Mouse (Mus musculus) gastrocnemius, postnatal 10 days (tissue): Measurements from ENCODE around the gene Dusp16. TPM values are rescaled to one million over a fixed set of nuclear protein-coding genes. Genes with fewer than 3 reads are reported as not detected.

Experiments
- DNase-seq: peaks from one replicate; pipeline ENCODE4 v3.0.0; 2021; ENCODE audit warnings: mixed read lengths
- long read RNA-seq, 2 experiments: library from polyadenylated mRNA; stranded (forward); transcript quantifications; one replicate each; pipeline ENCODE4 v2.0.0; 2021
- total RNA-seq, 2 experiments: library from RNA; stranded (reverse); gene quantifications; 2 replicates each; pipeline ENCODE4 v1.2.3; 2021

Gene Dusp16
- total RNA-seq: 10 to 100 TPM; 15.1 to 18.4 TPM
- long read RNA-seq, experiment 1, full-length matches to known transcripts: 12 of 19 reads
- long read RNA-seq, experiment 1, partial matches to known transcripts: 5 of 19 reads
- long read RNA-seq, experiment 1, other reads (novel, unspliced or antisense): 2 of 19 reads
- long read RNA-seq, experiment 2, full-length matches to known transcripts: 3 of 5 reads
- long read RNA-seq, experiment 2, partial matches to known transcripts: 0 of 5 reads
- long read RNA-seq, experiment 2, other reads (novel, unspliced or antisense): 2 of 5 reads

- DNase-seq: peak; percentile 78
Observed at GRCm38 (mm10) chr6:134792141-134793045, at the start of gene Dusp16. TSS of gene Dusp16 (minus strand) at chr6:134792625.

- no peak for DNase-seq
Observed at GRCm38 (mm10) chr6:134840346-134840745, 47.9 kb upstream of the Dusp16 start.

GRCm38 (mm10) chr6:134838111-134838510 is 45.7 kb upstream of the Dusp16 start:
- no peak for DNase-seq

- no peak for DNase-seq
Observed at GRCm38 (mm10) chr6:134834585-134835251, 42.3 kb upstream of the Dusp16 start.

- no peak for DNase-seq
Observed at GRCm38 (mm10) chr6:134830776-134831175, 38.4 kb upstream of the Dusp16 start.

GRCm38 (mm10) chr6:134829786-134830700 is 37.6 kb upstream of the Dusp16 start, which contains the start of gene Crebl2:
TSS of gene Crebl2 (plus strand) at chr6:134830154.
- peak; percentile 100 for DNase-seq

GRCm38 (mm10) chr6:134822844-134823243 is 30.4 kb upstream of the Dusp16 start:
- no peak for DNase-seq

- DNase-seq: no peak
Observed at GRCm38 (mm10) chr6:134820411-134820810, 28.0 kb upstream of the Dusp16 start.

GRCm38 (mm10) chr6:134819741-134820140 is 27.3 kb upstream of the Dusp16 start:
- DNase-seq: no peak

GRCm38 (mm10) chr6:134817051-134817928 is 24.9 kb upstream of the Dusp16 start:
- DNase-seq: no peak

GRCm38 (mm10) chr6:134813066-134813465 is 20.6 kb upstream of the Dusp16 start:
- DNase-seq: no peak

GRCm38 (mm10) chr6:134807794-134808193 is 15.4 kb upstream of the Dusp16 start:
- no peak for DNase-seq

GRCm38 (mm10) chr6:134807091-134807490 is 14.7 kb upstream of the Dusp16 start:
- DNase-seq: no peak

- no peak for DNase-seq
Observed at GRCm38 (mm10) chr6:134806130-134806529, 13.7 kb upstream of the Dusp16 start.

- DNase-seq: no peak
Observed at GRCm38 (mm10) chr6:134804736-134805277, 12.4 kb upstream of the Dusp16 start.

GRCm38 (mm10) chr6:134802641-134803043 is 10.2 kb upstream of the Dusp16 start:
- no peak for DNase-seq

- no peak for DNase-seq
Observed at GRCm38 (mm10) chr6:134801483-134801882, 9.1 kb upstream of the Dusp16 start.

- no peak for DNase-seq
Observed at GRCm38 (mm10) chr6:134796297-134796696, 3.9 kb upstream of the Dusp16 start.

- DNase-seq: peak; percentile 87
Observed at GRCm38 (mm10) chr6:134793911-134794520, 1.6 kb upstream of the Dusp16 start.
